Mouse (Mus musculus): ENCODE results near the gene Sp8.

DNA sequence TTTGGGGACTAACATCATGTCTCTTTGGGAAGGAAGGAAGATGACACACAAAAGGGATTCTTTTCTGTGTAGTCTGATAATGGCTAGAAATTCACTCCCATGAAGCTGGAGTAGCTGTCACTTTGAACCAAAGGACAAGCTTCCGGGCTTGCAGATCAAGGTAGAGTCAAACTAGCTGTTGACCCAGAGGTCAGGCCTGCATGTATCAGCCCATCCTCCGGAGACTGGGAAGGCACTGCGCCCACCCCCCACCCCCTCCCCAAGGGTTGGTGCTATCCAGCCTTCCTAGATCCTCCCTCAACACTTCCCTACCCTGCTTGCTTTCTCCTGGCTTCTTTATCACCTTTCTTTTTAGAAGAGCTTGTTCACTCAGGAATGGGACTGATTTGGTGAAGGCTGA is 7.2 kb downstream of the Sp8 start:
- TF ChIP-seq POU5F1 (IDR thresholded peaks at IDR 0.05; ENCODE audit: borderline replicate concordance, low read length), result no peak
- no peak for TF ChIP-seq CTCF (conservative IDR thresholded peaks at IDR 0.05; ENCODE audit: low read length)
- no peak for TF ChIP-seq NANOG (IDR thresholded peaks at IDR 0.05; ENCODE audit: borderline replicate concordance, low read length)
